Mouse (Mus musculus) R1 (cell line): ENCODE data around the gene Drosha.
"Not testable (repeated sequence)": the region's sequence is repeated elsewhere in the genome, so short reads cannot be mapped to it uniquely, and the experiment has no call there.

Experiments used
- DNase-seq: peaks from one replicate; pipeline ENCODE4 v3.0.0-alpha.2; 2018; ENCODE audit warnings: low read depth, low spot score

Gene Drosha

DNA sequence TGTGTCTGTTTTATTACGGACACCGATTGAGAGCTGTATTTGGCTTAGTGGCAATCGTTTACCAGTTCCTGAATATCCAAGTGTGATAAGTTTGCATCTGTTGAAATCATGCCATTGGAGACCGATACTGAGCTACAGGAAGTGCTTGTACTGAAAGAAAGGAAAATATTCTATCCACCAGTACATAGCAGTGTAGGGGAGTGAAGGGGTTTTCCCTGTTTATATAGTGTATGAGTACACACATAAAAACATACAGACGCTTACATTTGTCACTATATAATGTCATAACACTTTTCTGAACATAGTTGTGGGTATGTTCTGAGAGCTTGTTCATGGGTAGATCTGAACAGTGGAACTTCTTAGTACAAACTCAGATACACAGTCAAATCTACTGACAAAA lies 106.9 kb downstream of the Drosha start:
- DNase-seq: no peak

DNA sequence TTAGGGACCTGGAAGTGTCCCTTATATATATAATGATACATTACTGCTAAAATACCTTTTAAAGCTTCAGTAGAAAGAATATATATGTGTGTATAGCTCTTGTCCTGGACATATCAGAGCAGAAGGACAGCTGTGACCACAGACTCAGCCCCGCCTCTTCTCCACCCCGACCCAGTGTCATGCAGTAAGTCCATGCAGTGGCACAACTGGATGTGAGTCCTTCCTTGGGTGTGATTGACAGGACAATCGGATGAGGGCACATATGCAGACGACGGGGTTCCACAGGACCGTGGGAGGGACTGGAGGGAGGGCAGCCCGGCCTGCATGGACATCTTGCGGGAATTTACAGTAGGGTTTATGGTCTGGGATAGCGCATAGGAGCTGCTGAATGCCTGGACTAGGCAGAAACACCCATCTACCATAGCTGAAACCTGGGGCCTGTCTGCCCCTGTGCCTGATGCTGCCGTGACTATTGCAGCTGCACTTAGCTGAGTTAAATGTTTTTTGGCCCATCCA lies 111.7 kb downstream of the Drosha start:
- no peak for DNase-seq

- not testable (repeated sequence) for DNase-seq
Measured at GRCm38 (mm10) chr15:12937326-12937725, 112.7 kb downstream of the Drosha start.

DNA sequence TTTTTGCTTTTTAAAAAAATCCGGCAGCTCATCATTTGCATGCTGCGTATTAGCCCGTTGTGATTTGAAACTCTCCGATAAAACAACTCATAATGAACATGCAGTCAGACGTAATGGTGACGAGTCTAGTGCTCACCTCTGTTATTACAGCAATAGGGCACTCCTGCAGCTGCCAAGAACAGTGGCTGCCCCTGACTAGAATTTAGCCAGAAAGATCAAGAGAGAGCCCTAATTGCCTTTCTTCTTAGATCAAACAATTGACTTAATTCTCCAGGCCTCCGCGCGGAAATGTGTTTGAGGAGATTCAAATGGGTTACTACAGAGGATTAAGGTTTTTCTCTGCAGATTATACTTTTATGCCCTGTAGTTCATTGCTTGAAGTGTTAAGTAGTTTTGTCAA lies 116.5 kb downstream of the Drosha start:
- DNase-seq: no peak

DNA sequence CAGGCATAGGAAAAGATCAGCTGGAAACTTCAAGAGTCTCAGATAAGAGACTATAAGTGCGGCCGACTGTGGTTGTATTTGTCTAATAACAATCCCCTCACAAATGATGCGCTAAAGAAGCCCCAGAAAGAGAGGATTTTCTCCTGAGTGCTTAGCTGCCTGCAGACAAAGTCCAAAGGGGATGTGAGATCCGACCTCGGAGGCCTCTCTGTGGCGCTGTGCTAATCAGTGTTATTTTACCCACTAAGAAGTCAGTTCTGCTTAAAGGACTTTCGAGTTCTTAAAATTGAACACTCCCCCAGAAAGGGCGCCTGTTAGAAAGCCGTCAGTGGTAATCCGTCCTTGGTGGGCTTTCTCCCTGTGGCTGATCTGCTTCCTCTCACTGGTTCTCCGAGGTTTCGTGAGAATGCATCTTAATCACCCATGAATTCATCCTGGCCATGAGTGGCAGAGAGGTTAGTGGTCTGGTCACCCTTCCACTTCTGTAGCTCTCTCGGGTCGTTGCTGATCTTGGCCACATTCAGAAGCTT lies 117.1 kb downstream of the Drosha start:
- DNase-seq: no peak

DNA sequence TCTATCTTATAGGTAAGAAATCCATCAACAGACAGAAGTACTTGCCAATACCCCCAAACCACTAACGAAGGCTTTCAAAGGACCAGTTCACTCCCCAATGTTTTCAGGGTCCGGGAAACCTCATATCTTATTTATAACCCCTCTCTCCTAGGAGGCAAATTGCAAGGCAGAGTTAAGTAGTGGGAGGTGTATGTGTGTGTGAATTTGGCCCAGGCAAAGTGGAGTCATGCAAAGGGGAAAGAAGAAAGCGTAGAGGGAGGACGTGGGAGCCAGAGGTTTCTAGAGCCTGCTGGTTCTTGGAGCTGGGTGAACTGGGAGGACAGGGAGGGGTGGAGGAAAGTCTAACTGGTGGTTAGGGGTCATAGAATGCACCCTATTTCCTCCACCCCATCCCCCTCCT lies 117.8 kb downstream of the Drosha start:
- no peak for DNase-seq

GRCm38 (mm10) chr15:12958051-12958450 lies 133.4 kb downstream of the Drosha start:
- DNase-seq: no peak

- peak; percentile 97 for DNase-seq
Measured at GRCm38 (mm10) chr15:12962179-12962578, 137.6 kb downstream of the Drosha start.

DNA sequence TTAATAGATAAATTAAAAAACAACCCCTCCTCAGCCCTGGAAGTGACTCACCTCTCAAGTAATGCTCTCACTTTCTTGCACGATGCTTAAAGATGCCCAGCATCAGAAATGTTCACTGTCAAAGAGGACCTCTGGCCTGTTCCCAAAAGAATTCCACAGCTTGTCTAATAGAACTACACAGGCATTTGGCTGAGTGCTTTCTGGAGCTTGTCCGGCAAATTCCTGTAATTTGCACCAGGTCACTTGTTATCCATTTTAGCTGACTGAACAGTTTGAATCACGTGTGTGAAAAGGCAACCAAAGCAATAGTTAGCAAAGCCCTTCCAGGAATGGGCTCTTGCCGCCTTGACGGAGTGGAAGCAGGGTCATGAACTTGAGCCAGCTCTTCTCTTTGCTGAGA lies 140.6 kb downstream of the Drosha start:
- peak; percentile 7 for DNase-seq

DNA sequence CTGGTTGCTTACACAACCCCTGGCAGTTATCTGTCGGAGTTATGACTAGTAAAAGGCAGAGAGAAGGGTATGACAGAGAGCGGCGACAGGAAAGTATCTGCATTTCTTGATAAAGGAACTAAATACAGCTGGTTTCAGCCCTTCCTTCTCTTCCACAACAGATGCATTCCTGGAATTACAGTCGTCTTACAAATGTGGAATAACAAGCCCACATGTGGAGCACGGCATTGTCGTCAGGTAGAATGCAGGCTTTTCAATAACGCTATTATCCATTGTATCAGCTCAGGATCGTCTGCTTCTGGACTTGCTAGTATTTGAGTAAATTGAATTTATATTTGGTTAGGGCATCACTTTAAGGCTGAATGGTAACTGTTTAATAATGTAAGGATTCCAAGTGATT lies 144.2 kb downstream of the Drosha start:
- DNase-seq: peak; percentile 78

- no peak for DNase-seq
Measured at GRCm38 (mm10) chr15:12972441-12972840, 147.8 kb downstream of the Drosha start.
